Mouse (Mus musculus): ENCODE data around the gene Tfcp2. TPM values are rescaled to one million over a fixed set of nuclear protein-coding genes. Genes with fewer than 3 reads are reported as not detected.
A peak's percentile ranks its signal among the peaks of the same experiment; 100 is the strongest.
"Not testable (repeated sequence)": the region's sequence is repeated elsewhere in the genome, so short reads cannot be mapped to it uniquely, and the experiment has no call there.

Tfcp2 gene
- polyA plus RNA-seq, 1 experiment, result 14.2 TPM

- H3K27me3 ChIP-seq (ENCODE audit: control insufficient read depth, insufficient read depth, low read length, poor library complexity, severe bottlenecking), result no peaks in the 10 kb centered on the region
- TF ChIP-seq CTCF (IDR thresholded peaks at IDR 0.05; ENCODE audit: low read depth, low read length) (no peak), POLR2A (IDR thresholded peaks at IDR 0.05; ENCODE audit: insufficient read depth, low read length) (no peak), EP300 (IDR thresholded peaks at IDR 0.05; ENCODE audit: insufficient read depth, low read depth, low read length) (no peak)
- no peaks in the 10 kb centered on the region for H3K9me3 ChIP-seq (replicated peaks; ENCODE audit: control insufficient read depth, insufficient read depth, low read length, poor library complexity, severe bottlenecking)
- H3K27ac ChIP-seq (ENCODE audit: insufficient read depth, low read length), result no peak overlapping the region
- H3K36me3 ChIP-seq (ENCODE audit: control insufficient read depth, insufficient read depth, low read length, poor library complexity, severe bottlenecking), result no peaks in the 10 kb centered on the region
- H3K4me3 ChIP-seq (ENCODE audit: low read depth, low read length), result no peak overlapping the region
- no peaks in the 10 kb centered on the region for H3K4me1 ChIP-seq (ENCODE audit: control insufficient read depth, insufficient read depth, low read length)
- no peak overlapping the region for H3K9ac ChIP-seq (ENCODE audit: low read depth, poor library complexity, severe bottlenecking)
These were observed 41.7 kb downstream of the Tfcp2 start for GRCm38 (mm10) chr15:100510072-100510471.

GRCm38 (mm10) chr15:100508454-100509167 is 43.2 kb downstream of the Tfcp2 start:
- H3K36me3 ChIP-seq (ENCODE audit: control insufficient read depth, insufficient read depth, low read length, poor library complexity, severe bottlenecking), result no peaks in the 10 kb centered on the region
- no peak overlapping the region for H3K27ac ChIP-seq (ENCODE audit: insufficient read depth, low read length)
- no peaks in the 10 kb centered on the region for H3K27me3 ChIP-seq (ENCODE audit: control insufficient read depth, insufficient read depth, low read length, poor library complexity, severe bottlenecking)
- H3K4me1 ChIP-seq (ENCODE audit: control insufficient read depth, insufficient read depth, low read length), result no peaks in the 10 kb centered on the region
- TF ChIP-seq EP300 (IDR thresholded peaks at IDR 0.05; ENCODE audit: insufficient read depth, low read depth, low read length), result no peak
- no peak for TF ChIP-seq POLR2A (IDR thresholded peaks at IDR 0.05; ENCODE audit: insufficient read depth, low read length)
- no peak for TF ChIP-seq CTCF (IDR thresholded peaks at IDR 0.05; ENCODE audit: low read depth, low read length)
- no peak overlapping the region for H3K9ac ChIP-seq (ENCODE audit: low read depth, poor library complexity, severe bottlenecking)
- no peak overlapping the region for H3K4me3 ChIP-seq (ENCODE audit: low read depth, low read length)
- no peaks in the 10 kb centered on the region for H3K9me3 ChIP-seq (replicated peaks; ENCODE audit: control insufficient read depth, insufficient read depth, low read length, poor library complexity, severe bottlenecking)

- H3K9me3 ChIP-seq (replicated peaks; ENCODE audit: control insufficient read depth, insufficient read depth, low read length, poor library complexity, severe bottlenecking); H3K27me3 ChIP-seq (ENCODE audit: control insufficient read depth, insufficient read depth, low read length, poor library complexity, severe bottlenecking); H3K4me3 ChIP-seq (ENCODE audit: low read depth, low read length); H3K36me3 ChIP-seq (ENCODE audit: control insufficient read depth, insufficient read depth, low read length, poor library complexity, severe bottlenecking); H3K9ac ChIP-seq (ENCODE audit: low read depth, poor library complexity, severe bottlenecking); H3K4me1 ChIP-seq (ENCODE audit: control insufficient read depth, insufficient read depth, low read length): not testable (repeated sequence)
- peak overlapping the region; percentile 77 for H3K27ac ChIP-seq (ENCODE audit: insufficient read depth, low read length)
These were observed 52.3 kb downstream of the Tfcp2 start for GRCm38 (mm10) chr15:100499506-100499905.

- TF ChIP-seq CTCF (IDR thresholded peaks at IDR 0.05; ENCODE audit: low read depth, low read length), result no peak
- no peak for TF ChIP-seq EP300 (IDR thresholded peaks at IDR 0.05; ENCODE audit: insufficient read depth, low read depth, low read length)
- TF ChIP-seq POLR2A (IDR thresholded peaks at IDR 0.05; ENCODE audit: insufficient read depth, low read length), result peak; percentile 81
- Histone ChIP-seq H3K9me3 (replicated peaks; ENCODE audit: control insufficient read depth, insufficient read depth, low read length, poor library complexity, severe bottlenecking) (no peaks in the 10 kb centered on the region; the same call in 1 of the 2 replicates), H3K27me3 (ENCODE audit: control insufficient read depth, insufficient read depth, low read length, poor library complexity, severe bottlenecking) (no peaks in the 10 kb centered on the region), H3K27ac (ENCODE audit: insufficient read depth, low read length) (no peak within 1 kb of the TSS), H3K4me1 (ENCODE audit: control insufficient read depth, insufficient read depth, low read length) (no peaks in the 10 kb centered on the region), H3K9ac (ENCODE audit: low read depth, poor library complexity, severe bottlenecking) (peak within 1 kb of the TSS; percentile 74), H3K36me3 (ENCODE audit: control insufficient read depth, insufficient read depth, low read length, poor library complexity, severe bottlenecking) (no peaks in the 10 kb centered on the region), H3K4me3 (ENCODE audit: low read depth, low read length) (peak within 1 kb of the TSS; percentile 68)
These were observed 56.7 kb downstream of the Tfcp2 start, which contains the start of gene Csrnp2 for GRCm38 (mm10) chr15:100495102-100495501. Gene Csrnp2 (minus strand): TSS chr15:100495488.

GRCm38 (mm10) chr15:100494647-100495046 is 57.2 kb downstream of the Tfcp2 start:
- no peak for TF ChIP-seq POLR2A (IDR thresholded peaks at IDR 0.05; ENCODE audit: insufficient read depth, low read length)
- TF ChIP-seq EP300 (IDR thresholded peaks at IDR 0.05; ENCODE audit: insufficient read depth, low read depth, low read length), result no peak
- no peak for TF ChIP-seq CTCF (IDR thresholded peaks at IDR 0.05; ENCODE audit: low read depth, low read length)
- Histone ChIP-seq H3K4me1 (ENCODE audit: control insufficient read depth, insufficient read depth, low read length) (no peaks in the 10 kb centered on the region), H3K27ac (ENCODE audit: insufficient read depth, low read length) (no peak overlapping the region), H3K27me3 (ENCODE audit: control insufficient read depth, insufficient read depth, low read length, poor library complexity, severe bottlenecking) (no peaks in the 10 kb centered on the region), H3K9me3 (replicated peaks; ENCODE audit: control insufficient read depth, insufficient read depth, low read length, poor library complexity, severe bottlenecking) (no peaks in the 10 kb centered on the region; the same call in 1 of the 2 replicates), H3K9ac (ENCODE audit: low read depth, poor library complexity, severe bottlenecking) (peak overlapping the region; percentile 74), H3K4me3 (ENCODE audit: low read depth, low read length) (peak overlapping the region; percentile 68), H3K36me3 (ENCODE audit: control insufficient read depth, insufficient read depth, low read length, poor library complexity, severe bottlenecking) (no peaks in the 10 kb centered on the region)

- H3K9ac ChIP-seq (ENCODE audit: low read depth, poor library complexity, severe bottlenecking), result no peak overlapping the region
- H3K27me3 ChIP-seq (ENCODE audit: control insufficient read depth, insufficient read depth, low read length, poor library complexity, severe bottlenecking), result no peaks in the 10 kb centered on the region
- no peak overlapping the region for H3K4me3 ChIP-seq (ENCODE audit: low read depth, low read length)
- TF ChIP-seq CTCF (IDR thresholded peaks at IDR 0.05; ENCODE audit: low read depth, low read length), result no peak
- no peak for TF ChIP-seq POLR2A (IDR thresholded peaks at IDR 0.05; ENCODE audit: insufficient read depth, low read length)
- TF ChIP-seq EP300 (IDR thresholded peaks at IDR 0.05; ENCODE audit: insufficient read depth, low read depth, low read length), result no peak
- H3K4me1 ChIP-seq (ENCODE audit: control insufficient read depth, insufficient read depth, low read length), result no peaks in the 10 kb centered on the region
- H3K36me3 ChIP-seq (ENCODE audit: control insufficient read depth, insufficient read depth, low read length, poor library complexity, severe bottlenecking), result no peaks in the 10 kb centered on the region
- H3K9me3 ChIP-seq (replicated peaks; ENCODE audit: control insufficient read depth, insufficient read depth, low read length, poor library complexity, severe bottlenecking), result no peaks in the 10 kb centered on the region
- H3K27ac ChIP-seq (ENCODE audit: insufficient read depth, low read length), result no peak overlapping the region
These were observed 59.8 kb downstream of the Tfcp2 start for GRCm38 (mm10) chr15:100491966-100492365.

Data from ES-Bruce4 (cell line).